In genomic region chr5:67815572-67816325, GRCm38 (mm10) we compare ENCODE assay signal across 8 mouse cellular contexts. TPM values are rescaled to one million over a fixed set of nuclear protein-coding genes. Genes with fewer than 3 reads are reported as not detected.
DNase-seq lines count a peak whose midpoint lies in the region; ATAC-seq and TF ChIP-seq lines count a peak whose summit lies in the region.

No protein-coding gene starts in this region.

- 0 out of 2 replicates have a peak overlapping the region, but pooled peaks have one; percentile 26 for H3K27ac ChIP-seq in forebrain, embryonic 10.5 days
- no peak overlapping the region for H3K27ac ChIP-seq in forebrain, postnatal 0 days (ENCODE audit: low read depth, low read length)
- no peak overlapping the region for H3K27ac ChIP-seq in neural tube, embryonic 15.5 days (replicated peaks)
- H3K27ac ChIP-seq in forebrain, embryonic 14.5 days (ENCODE audit: low read depth, low read length) = no peak overlapping the region

- H3K9me3 ChIP-seq in forebrain, embryonic 10.5 days = no peaks in the 10 kb centered on the region
- H3K9me3 ChIP-seq in forebrain, postnatal 0 days (ENCODE audit: low read length) = no peaks in the 10 kb centered on the region
- no peaks in the 10 kb centered on the region for H3K9me3 ChIP-seq in neural tube, embryonic 15.5 days (replicated peaks)
- no peaks in the 10 kb centered on the region for H3K9me3 ChIP-seq in forebrain, embryonic 14.5 days (replicated peaks; ENCODE audit: control insufficient read depth, low read length)

- no peak for ATAC-seq in forebrain, postnatal 0 days
- peak; percentile 31; the same call in 1 of the 2 replicates for ATAC-seq in neural tube, embryonic 15.5 days (ENCODE audit: low FRiP score)
- ATAC-seq in megakaryocyte-erythroid progenitor cell, adult 5-6 weeks (replicated peaks; ENCODE audit: low FRiP score, low TSS enrichment, poor library complexity, severe bottlenecking) = peak; percentile 88
- no peak for ATAC-seq in forebrain, embryonic 14.5 days

- H3K27me3 ChIP-seq in forebrain, embryonic 10.5 days (ENCODE audit: poor library complexity, severe bottlenecking) = no peaks in the 10 kb centered on the region
- no peaks in the 10 kb centered on the region for H3K27me3 ChIP-seq in forebrain, postnatal 0 days (ENCODE audit: insufficient read depth, low read length)
- no peaks in the 10 kb centered on the region for H3K27me3 ChIP-seq in neural tube, embryonic 15.5 days (replicated peaks)
- H3K27me3 ChIP-seq in forebrain, embryonic 14.5 days (replicated peaks; ENCODE audit: control insufficient read depth, insufficient read depth, low read length) = no peaks in the 10 kb centered on the region

- no peaks in the 10 kb centered on the region for H3K36me3 ChIP-seq in forebrain, embryonic 10.5 days (replicated peaks)
- H3K36me3 ChIP-seq in forebrain, postnatal 0 days (ENCODE audit: insufficient read depth) = peaks cover 10% of the 10 kb centered on the region
- peaks cover 6% of the 10 kb centered on the region; the same call in 1 of the 2 replicates for H3K36me3 ChIP-seq in neural tube, embryonic 15.5 days
- H3K36me3 ChIP-seq in forebrain, embryonic 14.5 days (ENCODE audit: control insufficient read depth, insufficient read depth, low read length) = 0 out of 2 replicates have a peak, but pooled peaks cover 4% of the 10 kb centered on the region

- TF ChIP-seq CTCF in forebrain, postnatal 0 days (IDR thresholded peaks at IDR 0.05; ENCODE audit: low read depth) = no peak

- no peak overlapping the region for H3K4me2 ChIP-seq in forebrain, postnatal 0 days (ENCODE audit: low read depth)
- no peak overlapping the region for H3K4me2 ChIP-seq in neural tube, embryonic 15.5 days
- H3K4me2 ChIP-seq in forebrain, embryonic 14.5 days (ENCODE audit: low read length) = no peak overlapping the region

- no peak overlapping the region for H3K9ac ChIP-seq in forebrain, postnatal 0 days
- no peak overlapping the region for H3K9ac ChIP-seq in neural tube, embryonic 15.5 days (replicated peaks)
- no peak overlapping the region for H3K9ac ChIP-seq in forebrain, embryonic 14.5 days (ENCODE audit: low read length)

- no peak overlapping the region for H3K4me3 ChIP-seq in forebrain, embryonic 10.5 days
- no peak overlapping the region for H3K4me3 ChIP-seq in forebrain, postnatal 0 days (ENCODE audit: low read depth, low read length)
- H3K4me3 ChIP-seq in neural tube, embryonic 15.5 days (replicated peaks) = no peak overlapping the region
- no peak overlapping the region for H3K4me3 ChIP-seq in forebrain, embryonic 14.5 days (ENCODE audit: low read depth, low read length)

- 73% methylated on average over 16 of the region's 16 CpGs for WGBS in forebrain, embryonic 10.5 days
- WGBS in forebrain, postnatal 0 days = 68% methylated on average over 16 of the region's 16 CpGs
- 78% methylated on average over 16 of the region's 16 CpGs for WGBS in neural tube, embryonic 15.5 days
- 65% methylated on average over 16 of the region's 16 CpGs for WGBS in forebrain, embryonic 14.5 days

- peaks cover 8% of the 10 kb centered on the region for H3K4me1 ChIP-seq in forebrain, embryonic 10.5 days
- no peaks in the 10 kb centered on the region for H3K4me1 ChIP-seq in forebrain, postnatal 0 days (ENCODE audit: insufficient read depth)
- H3K4me1 ChIP-seq in neural tube, embryonic 15.5 days = no peaks in the 10 kb centered on the region
- no peaks in the 10 kb centered on the region for H3K4me1 ChIP-seq in forebrain, embryonic 14.5 days (ENCODE audit: control insufficient read depth, insufficient read depth, low read length)

- no peak for DNase-seq in forebrain, embryonic 10.5 days (ENCODE audit: extremely low spot score, low spot score)
- DNase-seq in forebrain, postnatal 0 days = no peak
- no peak for DNase-seq in neural tube, embryonic 10.5 days (ENCODE audit: extremely low spot score, low spot score)
- peak; percentile 21 for DNase-seq in heart, postnatal 4 days
- no peak for DNase-seq in thymus, postnatal 36 days
- DNase-seq in forebrain, embryonic 14.5 days (ENCODE audit: low spot score) = no peak

RNA-seq across cellular contexts. Expression of gene Atp8a1, which starts 31.5 kb away (rescaled TPM):
- 11.6 and 15.1 TPM in 2 replicates for polyA plus RNA-seq in forebrain, embryonic 10.5 days (2016; fragmentation: Nextera tagmentation; extraction: Ambion mirVana)
- 75.7 and 83.8 TPM in 2 replicates for total RNA-seq in forebrain, postnatal 0 days (2014; rRNA removed)
- 25.7 and 30.9 TPM in 2 replicates for polyA plus RNA-seq in forebrain, postnatal 0 days (2015; fragmentation: Nextera tagmentation; extraction: Ambion mirVana)
- 50.7 and 56.5 TPM in 2 replicates for polyA plus RNA-seq in neural tube, embryonic 15.5 days (2015; fragmentation: Nextera tagmentation; extraction: Ambion mirVana)
- total RNA-seq in heart, postnatal 4 days (2021) = 10 to 100 TPM; 16.3 to 19.4 TPM
- total RNA-seq in megakaryocyte-erythroid progenitor cell, adult 5-6 weeks (2014; fragmentation: Nextera tagmentation) = 163 and 242 TPM in 2 replicates
- 103 and 184 TPM in 2 replicates for total RNA-seq in megakaryocyte-erythroid progenitor cell, adult 5-6 weeks (2017)
- 24.2 and 30.2 TPM in 2 replicates for polyA plus RNA-seq in forebrain, embryonic 14.5 days (2014; fragmentation: Nextera tagmentation; extraction: Ambion mirVana)

Comparison
In these comparisons a context has a peak if more than half of its experiments do, and no peak if none do; other contexts are left out.
1. ATAC-seq: peak in neural tube, embryonic 15.5 days (single experiment) and megakaryocyte-erythroid progenitor cell, adult 5-6 weeks (single experiment); none in forebrain, postnatal 0 days (single experiment) and forebrain, embryonic 14.5 days (single experiment).